Mouse (Mus musculus) stomach, embryonic 15.5 days (tissue): ENCODE data around the gene Cabcoco1. TPM values are rescaled to one million over a fixed set of nuclear protein-coding genes. Genes with fewer than 3 reads are reported as not detected.

Experiments
- polyA plus RNA-seq: library from polyadenylated mRNA; unstranded; fragments of >200 nt; fragmentation: Nextera tagmentation; extraction: Ambion mirVana; gene quantifications from 2 replicates; pipeline ENCODE4 v1.2.1, GENCODE M21; 2015

The Cabcoco1 gene
- polyA plus RNA-seq, 1 experiment from 2014 or later: 3.1 TPM

Other genes with a start within 250 kb of the Cabcoco1 start
- gene Tmem26, start 181.8 kb upstream of the Cabcoco1 start, polyA plus RNA-seq: 9.7 and 12.3 TPM in 2 replicates